Mouse (Mus musculus) ES-Bruce4 (cell line): ENCODE measurements around the gene Cacna2d3.

Source experiments
- CTCF ChIP-seq: IDR thresholded peaks from one replicate; pipeline ENCODE4 v1.8.1; 2011; ENCODE audit warnings: low read depth, low read length
- EP300 ChIP-seq: IDR thresholded peaks from 2 replicates; pipeline ENCODE4 v1.6.1; 2011; ENCODE audit warnings: low read depth, low read length; ENCODE audit not compliant: insufficient read depth

- TF ChIP-seq EP300: no peak
- TF ChIP-seq CTCF: no peak
These were observed 591.2 kb downstream of the Cacna2d3 start for GRCm38 (mm10) chr14:29130511-29130910.
